Mouse (Mus musculus): Measurements from ENCODE around the gene Jmjd4.

- TF ChIP-seq POLR2A (IDR thresholded peaks at IDR 0.05; ENCODE audit: low read depth, low read length) (no peak), CTCF (IDR thresholded peaks at IDR 0.05; ENCODE audit: extremely low read depth, insufficient read length, insufficient replicate concordance, low read depth, low read length) (no peak)
Observed at GRCm38 (mm10) chr11:59450230-59450771, 456 bp downstream of the Jmjd4 start.
